Mouse (Mus musculus): ENCODE measurements around the gene Zfp729a.
"Not testable (repeated sequence)": the region's sequence is repeated elsewhere in the genome, so short reads cannot be mapped to it uniquely, and the experiment has no call there.

Gene Zfp729a

GRCm38 (mm10) chr13:67637294-67638007, at the start of gene Zfp729a, which contains the start of gene Gm49345:
TSS of gene Zfp729a (minus strand) at chr13:67637791.
TSS of gene Gm49345 (minus strand) at chr13:67637769.
- DNase-seq (ENCODE audit: low read depth, low spot score) = peak; percentile 93

GRCm38 (mm10) chr13:67686971-67687370, 49.4 kb upstream of the Zfp729a start, which contains the start of gene Zfp738:
TSS of gene Zfp738 (minus strand) at chr13:67687071.
- no peak for DNase-seq (ENCODE audit: low read depth, low spot score)

DNA sequence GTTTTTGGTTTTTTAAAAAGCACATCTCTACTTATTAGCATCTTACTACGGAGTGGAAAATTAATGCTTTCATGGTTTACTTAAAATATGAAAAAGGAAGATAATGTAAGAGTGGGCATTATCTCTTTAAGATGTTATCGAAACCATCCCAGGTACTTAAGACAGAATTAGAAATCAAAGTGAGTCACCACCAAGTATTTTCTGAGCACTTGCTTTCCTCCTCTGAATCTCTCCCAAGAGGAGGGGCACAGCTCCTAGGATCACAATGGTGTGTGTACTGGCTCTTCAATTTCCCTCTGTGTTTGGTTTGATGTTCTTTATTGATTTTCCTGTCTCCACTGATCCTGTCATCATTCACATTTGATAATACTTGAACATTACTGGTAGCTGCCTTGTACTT, 46.2 kb upstream of the Zfp729a start:
- not testable (repeated sequence) for DNase-seq (ENCODE audit: low read depth, low spot score)

DNA sequence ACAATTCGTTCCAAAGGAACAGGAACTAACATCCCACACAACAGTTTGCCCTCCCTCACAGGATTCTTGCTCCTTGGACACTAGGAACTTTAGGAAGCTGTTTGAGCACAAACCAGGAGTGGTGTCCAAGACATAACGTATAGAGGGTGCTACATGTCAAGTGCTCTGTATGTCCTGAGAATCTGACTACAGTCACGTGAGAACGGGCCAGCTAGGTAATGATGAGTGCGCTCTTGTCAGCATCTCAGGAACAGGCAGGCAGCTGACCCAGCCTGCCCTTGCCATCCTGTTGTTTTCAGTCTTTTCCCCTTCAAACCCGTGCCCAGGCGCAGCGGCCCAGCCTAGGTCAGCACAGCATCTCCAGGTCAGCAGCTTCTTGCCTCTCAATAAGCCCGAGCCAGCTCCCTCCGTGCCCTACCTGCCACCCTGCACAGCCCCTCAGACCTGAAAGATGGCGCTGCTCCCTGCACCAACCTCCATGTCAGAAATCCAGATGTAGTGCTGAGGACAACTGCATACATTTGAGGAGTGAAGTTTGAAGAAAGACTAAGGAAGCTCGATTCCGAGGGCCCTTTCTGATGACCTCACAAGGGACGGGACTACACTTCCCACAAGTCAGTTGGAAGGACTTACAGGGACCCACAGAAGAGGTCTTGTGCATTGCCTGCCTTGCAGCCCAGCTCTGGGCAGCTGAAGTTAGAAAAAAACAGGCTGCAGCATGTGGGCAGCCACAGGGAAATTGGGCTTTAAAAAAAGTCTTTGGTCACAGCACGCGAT, 45.6 kb upstream of the Zfp729a start:
- peak; percentile 90 for DNase-seq (ENCODE audit: low read depth, low spot score)

- no peak for DNase-seq (ENCODE audit: low read depth, low spot score)
These were observed 37.3 kb upstream of the Zfp729a start for GRCm38 (mm10) chr13:67674902-67675301.

- DNase-seq (ENCODE audit: low read depth, low spot score) = no peak
These were observed 14.9 kb upstream of the Zfp729a start for GRCm38 (mm10) chr13:67652496-67652895.

DNA sequence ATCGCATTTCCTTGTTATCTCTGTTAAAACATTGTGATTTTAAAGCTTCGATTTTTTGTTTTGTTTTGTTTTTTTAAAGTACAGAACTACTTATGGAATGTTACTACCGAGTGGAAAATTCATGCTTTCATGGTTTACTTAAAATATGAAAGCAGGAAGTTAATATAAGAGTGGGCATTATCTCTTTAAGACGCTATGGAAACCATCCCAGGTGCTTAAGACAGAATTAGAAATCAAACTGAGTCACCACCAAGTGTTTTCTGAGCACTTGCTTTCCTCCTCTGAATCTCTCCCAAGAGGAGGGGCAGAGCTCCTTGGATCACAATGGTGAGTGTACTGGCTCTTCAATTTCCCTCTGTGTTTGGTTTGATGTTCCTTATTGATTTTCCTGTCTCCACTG, 27.5 kb downstream of the Zfp729a start:
- DNase-seq (ENCODE audit: low read depth, low spot score) = peak; percentile 12

- peak; percentile 92 for DNase-seq (ENCODE audit: low read depth, low spot score)
These were observed 28.3 kb downstream of the Zfp729a start, which contains the start of gene Zfp729b for GRCm38 (mm10) chr13:67609066-67609876. TSS of gene Zfp729b (minus strand) at chr13:67609707.

DNA sequence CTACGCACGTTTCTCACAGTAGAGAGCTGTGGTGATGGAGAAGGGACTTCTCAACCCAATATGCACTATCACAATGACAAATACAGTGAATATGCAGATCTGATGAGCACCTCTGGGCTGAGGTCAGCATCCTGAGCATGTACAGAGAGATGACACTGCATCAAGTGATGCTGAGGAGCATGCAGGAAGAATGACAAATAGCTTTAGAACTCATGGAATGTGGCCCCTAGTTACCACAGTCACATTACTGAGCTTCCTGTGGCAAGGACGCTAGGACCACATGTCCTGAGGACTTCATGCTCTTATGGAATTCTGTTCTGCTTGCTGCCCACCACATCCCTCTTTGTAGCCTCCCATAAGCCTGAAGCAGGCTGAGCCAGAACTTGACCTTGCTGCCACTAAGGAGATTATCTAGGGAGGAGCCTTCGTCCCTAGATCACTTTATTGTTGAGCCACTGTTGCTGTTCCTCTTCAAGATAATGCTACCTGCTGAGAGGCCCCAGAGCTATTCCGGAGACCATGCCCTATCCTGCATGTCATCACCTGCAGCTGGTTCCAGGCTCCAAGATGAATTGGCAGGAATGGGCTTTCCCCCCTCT, 64.9 kb downstream of the Zfp729a start:
- DNase-seq (ENCODE audit: low read depth, low spot score) = no peak

Data from CD4-positive, CD25-positive, alpha-beta regulatory T cell, adult 2 months (primary cell).